Mouse (Mus musculus) stomach, postnatal 0 days (tissue): ENCODE results near the gene Myo5c.

Experiments used
- CTCF ChIP-seq: IDR thresholded peaks from 2 replicates; pipeline ENCODE4 v1.5.1; 2016; ENCODE audit warnings: antibody characterized with exemption, low read depth, mild to moderate bottlenecking, moderate library complexity
- EP300 ChIP-seq: optimal IDR thresholded peaks from 2 replicates; pipeline ENCODE3; 2016; ENCODE audit warnings: antibody characterized with exemption

DNA sequence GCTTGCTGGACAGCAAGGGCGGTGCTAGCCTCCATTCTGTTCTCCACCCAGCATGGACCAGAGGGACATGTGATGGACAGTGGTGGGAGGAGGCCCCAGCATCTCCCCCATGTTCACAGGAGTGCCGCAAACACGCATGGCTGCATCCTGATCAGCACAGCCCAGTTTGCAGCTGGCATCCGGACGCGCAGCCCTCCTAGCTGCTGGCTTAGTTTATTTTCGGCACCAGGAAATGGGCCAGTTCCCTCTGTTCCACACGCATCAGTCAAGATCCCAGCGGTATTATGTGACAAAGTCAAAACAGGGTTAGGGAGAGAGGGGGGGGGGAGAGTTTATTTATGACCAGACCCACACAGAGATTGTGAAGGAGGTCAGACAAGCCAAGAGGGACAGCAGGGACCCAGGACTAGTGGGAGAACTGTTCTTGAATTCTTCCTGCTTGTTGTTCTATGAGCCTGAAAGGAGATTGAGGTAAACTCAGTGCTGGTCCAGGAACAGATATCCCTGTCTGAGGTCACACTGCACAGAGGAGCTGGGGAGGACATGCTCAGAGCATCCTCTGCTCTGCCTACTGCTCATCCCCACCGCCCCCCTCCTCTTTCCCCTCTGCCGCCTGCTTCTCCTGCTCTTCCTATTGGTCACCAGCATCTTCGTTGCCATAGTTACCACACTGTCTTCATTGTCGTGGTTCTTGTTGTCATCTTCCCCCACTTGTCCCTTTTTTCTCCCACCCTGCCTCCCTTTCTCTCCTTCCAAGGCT, 22.6 kb downstream of the Myo5c start:
- TF ChIP-seq CTCF (no peak), EP300 (no peak)
